Mouse (Mus musculus) cerebellum, adult (tissue): ENCODE data around the gene Med4.

ENCODE experiments used
- ATAC-seq: cut with Nextera tagmentation; 2 replicates; pipeline ENCODE4 v1.9.2; 2017; ENCODE audit warnings: mild to moderate bottlenecking, moderate library complexity, mixed read lengths; ENCODE audit not compliant: insufficient number of reproducible peaks, low FRiP score, low TSS enrichment

Gene Med4

GRCm38 (mm10) chr14:73552341-73553121 lies 42.7 kb downstream of the Med4 start:
- peak; percentile 96 for ATAC-seq

- no peak for ATAC-seq
Observed at GRCm38 (mm10) chr14:73553122-73553696, 43.4 kb downstream of the Med4 start.
